Mouse (Mus musculus) lung, embryonic 16.5 days (tissue): ENCODE results near the gene Nudt2. TPM values are rescaled to one million over a fixed set of nuclear protein-coding genes. Genes with fewer than 3 reads are reported as not detected.
A peak's percentile ranks its signal among the peaks of the same experiment; 100 is the strongest.

ENCODE experiments used
- ATAC-seq: fragments of 200-750 bp; cut with Nextera tagmentation; 2 replicates; pipeline ENCODE4 v1.8.0; 2017; ENCODE audit warnings: low read depth, mild to moderate bottlenecking, moderate library complexity
- H3K27ac ChIP-seq: fragments of 300-500 bp; sonication (generic); 2 replicates; pipeline ENCODE4 v1.5.1; 2014; ENCODE audit warnings: mild to moderate bottlenecking, control low read depth, low read length
- H3K27me3 ChIP-seq: fragments of 300-500 bp; sonication (generic); 2 replicates; pipeline ENCODE4 v1.6.1; 2014; ENCODE audit warnings: low read depth, low read length, mixed read lengths; ENCODE audit not compliant: control insufficient read depth, insufficient read depth
- H3K36me3 ChIP-seq: fragments of 300-500 bp; sonication (generic); 2 replicates; pipeline ENCODE4 v1.6.1; 2014; ENCODE audit warnings: low read length; ENCODE audit not compliant: control insufficient read depth, insufficient read depth
- H3K4me1 ChIP-seq: fragments of 300-500 bp; sonication (generic); replicated peaks from 2 replicates; pipeline ENCODE4 v1.6.1; 2014; ENCODE audit warnings: low read length, mixed read lengths; ENCODE audit not compliant: control insufficient read depth, insufficient read depth
- H3K4me2 ChIP-seq: fragments of 300-500 bp; sonication (generic); 2 replicates; pipeline ENCODE4 v1.6.1; 2014; ENCODE audit warnings: low read depth, low read length, control low read depth
- H3K4me3 ChIP-seq: fragments of 300-500 bp; sonication (generic); 2 replicates; pipeline ENCODE4 v1.5.1; 2014; ENCODE audit warnings: mild to moderate bottlenecking, low read length, control low read depth
- H3K9ac ChIP-seq: fragments of 300-500 bp; sonication (generic); 2 replicates; pipeline ENCODE4 v1.6.1; 2014; ENCODE audit warnings: low read length, control low read depth
- H3K9me3 ChIP-seq: fragments of 300-500 bp; sonication (generic); 2 replicates; pipeline ENCODE4 v1.6.1; 2016; ENCODE audit warnings: low read length; ENCODE audit not compliant: control insufficient read depth
- WGBS: fragments of 180-500 bp; shearing (Covaris S2); extraction: QIAGEN DNeasy Blood & Tissue Kit; methylation state at CpG from one replicate; pipeline ENCODE4 v1.1.7; 2014; 5-methylcytosine and 5-hydroxymethylcytosine counted together
- polyA plus RNA-seq: library from polyadenylated mRNA; unstranded; fragments of >200 nt; fragmentation: Nextera tagmentation; extraction: Ambion mirVana; gene quantifications from 2 replicates; pipeline ENCODE4 v1.2.1, GENCODE M21; 2015

Gene Nudt2
- polyA plus RNA-seq, 1 experiment from 2014 or later, result 47.6 TPM

- no peaks in the 10 kb centered on the region for H3K27me3 ChIP-seq
- H3K9ac ChIP-seq, result no peak overlapping the region
- H3K9me3 ChIP-seq, result no peaks in the 10 kb centered on the region
- H3K36me3 ChIP-seq, result no peaks in the 10 kb centered on the region
- no peak for ATAC-seq
- 32% methylated on average over 5 of the region's 5 CpGs for WGBS
- H3K4me3 ChIP-seq, result no peak overlapping the region
- H3K4me1 ChIP-seq, result no peaks in the 10 kb centered on the region
- H3K4me2 ChIP-seq, result no peak overlapping the region
- H3K27ac ChIP-seq, result no peak overlapping the region
These were observed 57.8 kb downstream of the Nudt2 start for GRCm38 (mm10) chr4:41522788-41523187.

GRCm38 (mm10) chr4:41523839-41524238, 58.9 kb downstream of the Nudt2 start:
- no peak overlapping the region for H3K27ac ChIP-seq
- H3K9me3 ChIP-seq, result no peaks in the 10 kb centered on the region
- no peak for ATAC-seq
- H3K27me3 ChIP-seq, result no peaks in the 10 kb centered on the region
- no peak overlapping the region for H3K9ac ChIP-seq
- WGBS, result 72% methylated on average over 7 of the region's 7 CpGs
- 0 out of 2 replicates have a peak, but pooled peaks cover 2% of the 10 kb centered on the region for H3K4me1 ChIP-seq
- no peaks in the 10 kb centered on the region for H3K36me3 ChIP-seq
- H3K4me2 ChIP-seq, result no peak overlapping the region
- no peak overlapping the region for H3K4me3 ChIP-seq

GRCm38 (mm10) chr4:41524829-41525228, 59.9 kb downstream of the Nudt2 start:
- 0 out of 2 replicates have a peak, but pooled peaks cover 2% of the 10 kb centered on the region for H3K4me1 ChIP-seq
- H3K4me2 ChIP-seq, result no peak overlapping the region
- ATAC-seq, result no peak
- H3K27ac ChIP-seq, result no peak overlapping the region
- no peak overlapping the region for H3K4me3 ChIP-seq
- WGBS, result 60% methylated on average over 9 of the region's 9 CpGs
- H3K27me3 ChIP-seq, result no peaks in the 10 kb centered on the region
- H3K9ac ChIP-seq, result no peak overlapping the region
- H3K9me3 ChIP-seq, result no peaks in the 10 kb centered on the region
- H3K36me3 ChIP-seq, result no peaks in the 10 kb centered on the region

GRCm38 (mm10) chr4:41526553-41526952, 61.6 kb downstream of the Nudt2 start:
- Histone ChIP-seq H3K4me2 (no peak overlapping the region), H3K4me3 (no peak overlapping the region), H3K27me3 (no peaks in the 10 kb centered on the region), H3K36me3 (no peaks in the 10 kb centered on the region), H3K27ac (no peak overlapping the region), H3K9me3 (no peaks in the 10 kb centered on the region), H3K4me1 (0 out of 2 replicates have a peak, but pooled peaks cover 2% of the 10 kb centered on the region), H3K9ac (no peak overlapping the region)
- no peak for ATAC-seq
- 51% methylated on average over 7 of the region's 7 CpGs for WGBS

- no peak overlapping the region for H3K27ac ChIP-seq
- no peak overlapping the region for H3K4me2 ChIP-seq
- H3K27me3 ChIP-seq, result no peaks in the 10 kb centered on the region
- H3K4me1 ChIP-seq, result 0 out of 2 replicates have a peak, but pooled peaks cover 2% of the 10 kb centered on the region
- no peak overlapping the region for H3K9ac ChIP-seq
- ATAC-seq, result no peak
- H3K4me3 ChIP-seq, result no peak overlapping the region
- H3K9me3 ChIP-seq, result no peaks in the 10 kb centered on the region
- 39% methylated on average over 13 of the region's 13 CpGs for WGBS
- no peaks in the 10 kb centered on the region for H3K36me3 ChIP-seq
These were observed 62.1 kb downstream of the Nudt2 start for GRCm38 (mm10) chr4:41527076-41527475.

- Histone ChIP-seq H3K4me2 (no peak overlapping the region), H3K9me3 (no peaks in the 10 kb centered on the region), H3K27me3 (no peaks in the 10 kb centered on the region), H3K4me3 (no peak overlapping the region), H3K27ac (no peak overlapping the region), H3K9ac (no peak overlapping the region), H3K36me3 (no peaks in the 10 kb centered on the region), H3K4me1 (0 out of 2 replicates have a peak, but pooled peaks cover 2% of the 10 kb centered on the region)
- ATAC-seq, result 0 out of 2 replicates have a peak, but pooled peaks have one; percentile 15
- WGBS, result 20% methylated on average over 8 of the region's 8 CpGs
These were observed 63.0 kb downstream of the Nudt2 start for GRCm38 (mm10) chr4:41527996-41528395.

Other genes starting within 250 kb of the Nudt2 start
- gene Ubap2, start 190.0 kb upstream of the Nudt2 start, polyA plus RNA-seq, result 50.1 and 57.0 TPM in 2 replicates
- gene Dcaf12, start 150.3 kb upstream of the Nudt2 start, polyA plus RNA-seq, result 68.1 and 70.1 TPM in 2 replicates
- 42.6 and 46.9 TPM in 2 replicates for gene Ubap1, start 116.2 kb upstream of the Nudt2 start, polyA plus RNA-seq
- 8.3 and 8.4 TPM in 2 replicates for gene Kif24, start 264 bp upstream of the Nudt2 start, polyA plus RNA-seq
- gene AI464131, start 37.9 kb downstream of the Nudt2 start, polyA plus RNA-seq, result 6.0 and 6.4 TPM in 2 replicates
- 15.7 and 18.6 TPM in 2 replicates for gene 1110017D15Rik, start 52.2 kb downstream of the Nudt2 start, polyA plus RNA-seq
- 1.9 and 2.7 TPM in 2 replicates for gene Fam219a, start 104.4 kb downstream of the Nudt2 start, polyA plus RNA-seq
- 2.9 and 4.0 TPM in 2 replicates for gene Dnaic1, start 104.6 kb downstream of the Nudt2 start, polyA plus RNA-seq
- gene Enho, start 175.2 kb downstream of the Nudt2 start, polyA plus RNA-seq, result 7.8 and 8.1 TPM in 2 replicates
- gene Cntfr, start 231.9 kb downstream of the Nudt2 start, polyA plus RNA-seq, result 6.9 and 8.4 TPM in 2 replicates
- gene Il11ra1, start 234.8 kb downstream of the Nudt2 start, polyA plus RNA-seq, result 111 and 120 TPM in 2 replicates
- gene Rpp25l, start 248.4 kb downstream of the Nudt2 start, polyA plus RNA-seq, result 80.5 and 85.0 TPM in 2 replicates